Mouse (Mus musculus) mouse embryonic stem cell (cell line): Measurements from ENCODE around the gene Bmt2.

Experiments
- in situ Hi-C, 2 experiments: fragments of 300-500 bp; cut with MboI; formaldehyde crosslinking; loops; 1 replicate in 1 of 2; 3 replicates in 1 of 2; pipeline ENCODE4 v1.14.3; 2019 to 2020; ENCODE audit warnings: low sequenced_read_pairs in 2 of 2, low pct_unique_long_range_greater_than_20kb in 1 of 2, mixed read lengths in 1 of 2; ENCODE audit not compliant: unreplicated experiment in 1 of 2

The Bmt2 gene

DNA sequence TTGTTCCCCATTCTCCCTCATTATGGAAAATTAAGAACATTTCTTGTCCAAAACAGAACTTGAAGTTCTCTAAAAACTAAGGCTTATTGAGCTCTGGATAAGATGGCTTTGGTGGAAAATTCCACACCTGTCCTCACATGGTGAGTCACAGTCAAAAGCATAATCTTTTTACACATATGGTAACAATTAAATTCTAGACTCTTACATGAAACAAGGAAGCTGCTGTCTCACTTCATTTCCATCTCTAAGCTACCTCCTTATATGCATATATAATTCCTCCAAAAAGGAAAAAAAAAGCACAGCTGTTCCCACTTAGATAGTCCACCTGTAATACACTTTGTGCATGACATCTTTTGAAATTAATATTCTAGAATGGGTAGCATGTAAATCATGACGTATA is 45.2 kb downstream of the Bmt2 start:
- in situ Hi-C loops: no loop called here

DNA sequence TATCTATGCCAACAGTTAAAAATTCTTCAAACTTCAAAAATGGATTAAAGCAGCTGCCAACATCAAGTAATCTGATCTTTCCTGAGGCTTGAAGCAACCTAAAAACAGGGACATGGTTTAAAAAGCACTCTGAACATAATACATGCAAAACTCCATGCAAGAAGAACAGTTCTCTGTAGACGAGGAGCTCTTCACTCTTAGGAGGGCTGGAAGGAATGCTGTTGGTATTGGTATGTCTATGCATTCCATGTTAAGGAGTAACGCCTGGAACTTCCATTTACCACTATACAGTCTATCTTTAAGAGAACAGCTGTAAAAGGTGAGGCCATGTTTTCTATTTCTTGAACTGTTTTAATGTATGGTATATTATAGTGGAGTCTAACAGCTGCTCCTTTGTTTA is 47.2 kb downstream of the Bmt2 start:
- in situ Hi-C loops: no loop called here

DNA sequence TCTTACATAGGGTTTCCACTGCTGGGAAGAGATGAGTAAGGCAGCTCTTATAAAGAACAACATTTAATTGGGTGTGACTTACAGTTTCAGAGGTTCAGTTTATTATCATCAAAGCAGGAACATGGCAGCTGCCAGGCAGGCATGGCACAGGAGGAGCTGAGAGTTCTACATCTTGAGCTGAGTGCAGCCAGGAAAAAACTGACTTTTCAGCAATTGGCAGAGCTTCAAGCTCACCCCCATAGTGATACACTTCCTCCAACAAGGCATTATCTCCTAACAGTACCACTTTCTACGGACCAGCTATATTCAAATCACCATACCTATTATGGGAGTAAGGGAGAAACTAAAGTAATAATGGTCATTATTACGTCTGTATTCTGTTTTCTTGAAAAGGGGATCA is 58.1 kb downstream of the Bmt2 start:
- in situ Hi-C loops: no loop called here

DNA sequence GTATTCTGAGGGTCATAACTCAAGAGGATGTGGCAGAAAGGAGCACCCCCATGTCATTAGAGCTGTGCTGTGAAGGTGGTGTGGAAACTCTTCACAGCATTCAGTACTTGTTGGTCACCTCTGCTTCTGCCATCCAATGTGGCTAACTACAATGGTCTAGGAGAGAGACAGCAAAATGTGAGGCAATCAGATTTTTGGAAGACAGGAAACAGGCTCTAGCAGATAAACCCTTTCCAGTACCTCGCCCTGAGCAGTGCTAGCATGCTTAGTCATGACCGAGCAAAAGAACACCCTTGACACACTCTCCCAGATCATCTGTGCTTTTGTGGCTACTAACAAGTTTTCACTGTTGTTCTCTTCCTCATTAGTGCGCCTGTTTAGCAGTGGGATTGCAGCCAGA is 60.7 kb downstream of the Bmt2 start:
- in situ Hi-C loops: no loop called here

DNA sequence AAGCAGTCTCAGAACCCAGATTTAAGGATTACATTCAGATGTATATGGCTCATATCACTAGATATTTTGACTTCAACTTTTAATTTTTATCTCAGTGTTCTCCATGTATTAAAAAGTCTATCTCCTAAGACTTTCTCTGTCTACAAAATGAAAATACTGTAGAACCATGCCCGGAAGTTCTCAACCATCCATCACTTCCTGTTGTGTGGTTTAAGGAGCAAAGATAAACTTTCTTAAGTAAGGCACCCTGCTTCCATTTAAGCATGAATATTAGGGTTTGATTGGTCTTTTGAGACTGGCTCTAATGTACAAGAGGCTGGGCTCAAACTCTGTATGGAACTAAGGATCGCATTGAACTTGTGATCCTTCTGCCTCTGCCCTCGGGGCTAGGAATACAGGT is 63.2 kb downstream of the Bmt2 start:
- in situ Hi-C loops: no loop called here

DNA sequence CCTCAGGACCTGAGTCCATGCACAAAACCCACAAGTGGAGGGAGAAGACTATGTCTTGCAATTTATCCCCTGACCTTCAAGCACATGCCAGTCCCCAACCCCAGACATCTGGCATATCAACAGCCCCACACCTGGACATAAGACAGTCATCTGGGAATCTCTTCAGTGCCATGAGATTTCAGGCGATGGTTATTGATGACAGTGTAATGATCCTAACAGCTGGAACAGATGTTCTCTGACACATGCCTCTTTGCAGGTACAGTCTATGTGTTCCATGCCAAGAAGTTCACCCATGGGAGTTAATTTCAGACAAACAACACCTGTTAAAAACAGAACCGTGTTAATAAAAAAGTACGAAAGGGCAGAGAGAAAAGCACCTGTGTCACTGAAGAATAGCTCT is 64.1 kb downstream of the Bmt2 start:
- in situ Hi-C loops: no loop called here

DNA sequence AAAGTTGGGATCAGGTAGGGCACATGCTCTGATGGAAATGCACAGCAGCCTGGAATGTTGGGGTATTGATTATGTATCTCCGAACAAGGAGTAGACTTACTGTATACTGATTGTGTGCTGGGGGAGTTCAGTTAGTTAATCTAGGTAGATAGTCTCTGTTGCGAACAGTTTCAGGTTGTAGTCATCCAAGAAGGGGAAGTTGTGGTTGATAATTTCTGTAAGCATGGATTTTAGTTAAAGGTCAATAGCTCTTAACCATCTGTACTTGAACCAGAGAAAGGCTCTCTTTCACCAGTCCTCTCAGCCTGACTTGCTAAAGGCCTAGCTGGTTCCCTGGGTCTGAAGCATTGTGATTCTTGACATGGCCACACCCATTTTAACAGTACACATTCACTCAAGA is 66.9 kb downstream of the Bmt2 start:
- in situ Hi-C loops: no loop called here

DNA sequence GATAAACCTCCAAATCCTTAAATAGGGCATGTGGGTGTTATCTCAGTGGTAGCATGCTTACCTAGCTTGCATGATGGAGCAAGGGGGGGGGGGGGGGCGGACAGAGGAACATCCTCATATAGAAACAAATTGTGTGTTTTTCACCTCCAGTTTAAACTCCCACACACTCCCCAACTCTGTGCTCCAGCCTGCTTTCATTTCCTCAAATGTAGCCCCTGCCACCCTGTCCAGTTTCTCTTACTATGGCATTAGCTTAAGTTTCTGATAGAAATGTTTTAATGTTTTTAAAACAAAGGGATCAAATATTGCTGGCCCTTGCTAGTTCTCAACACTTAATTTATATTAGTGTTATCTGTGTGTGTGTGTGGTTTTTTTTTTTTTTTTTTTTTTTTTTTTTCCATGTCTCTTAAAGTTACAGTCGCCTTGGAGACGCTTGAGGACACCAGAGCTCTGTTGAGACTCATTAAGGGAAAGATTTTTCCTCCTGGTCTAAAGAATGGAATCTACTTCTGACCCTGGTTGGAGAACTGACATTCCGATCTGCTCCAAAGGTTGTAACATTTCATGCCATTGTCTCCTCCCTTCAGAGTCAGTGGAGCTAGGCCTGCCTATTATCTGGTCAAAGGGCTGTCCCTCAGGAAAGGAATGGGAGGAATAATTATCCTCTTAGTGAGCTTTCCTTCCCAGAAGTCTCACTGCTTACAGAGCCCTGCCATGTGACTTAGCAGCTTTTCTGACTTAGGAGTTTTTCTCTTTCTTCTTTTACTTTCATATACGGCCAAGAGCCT is 68.2 kb downstream of the Bmt2 start:
- in situ Hi-C loops: no loop called here

DNA sequence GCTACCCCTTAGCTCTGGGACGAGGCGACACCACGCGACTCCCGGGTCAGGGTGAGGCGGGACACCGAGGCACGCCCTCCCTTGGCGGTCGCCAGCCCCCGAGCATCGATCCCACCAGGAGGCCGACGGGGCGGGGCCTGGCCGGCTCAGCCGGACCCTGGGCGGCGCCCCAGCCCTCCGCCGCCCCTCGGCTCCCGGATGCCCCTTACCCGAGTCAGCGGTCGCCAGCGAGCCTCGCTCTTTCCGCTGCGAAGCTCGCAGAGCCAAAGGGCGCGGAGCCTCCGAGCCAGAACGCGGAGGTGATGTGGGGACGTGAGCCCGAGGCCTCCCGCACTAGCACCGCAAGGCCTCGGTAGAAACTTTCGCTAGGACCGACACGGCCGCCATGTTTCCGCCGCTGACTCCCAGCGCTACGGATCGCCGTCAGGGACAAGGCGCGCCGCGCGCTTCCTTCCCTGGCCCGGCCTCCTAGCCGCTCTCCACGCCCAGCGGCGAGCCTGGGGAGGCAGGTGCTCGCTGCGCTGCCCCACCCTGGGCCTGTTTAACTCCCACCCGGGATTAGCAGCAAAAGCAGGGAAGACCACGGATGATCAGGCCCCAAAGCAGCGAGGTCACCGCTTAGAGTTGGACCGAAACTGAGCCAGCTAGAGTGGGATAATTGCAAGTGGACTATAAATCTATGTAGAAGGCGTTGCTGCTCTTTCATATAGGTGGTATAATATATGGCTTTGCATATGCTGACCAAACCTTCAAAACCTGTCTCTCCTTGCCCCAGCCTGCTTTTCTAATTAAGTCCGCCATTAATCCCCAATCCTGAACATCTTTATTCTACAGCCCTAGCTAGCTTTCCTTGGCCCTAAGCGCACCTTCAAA is 69.9 kb downstream of the Bmt2 start, which contains the start of gene Tmem168:
Gene Tmem168 (minus strand): TSS at position 480 of the 873 bp plus-strand sequence.
- in situ Hi-C loops: no loop called here

DNA sequence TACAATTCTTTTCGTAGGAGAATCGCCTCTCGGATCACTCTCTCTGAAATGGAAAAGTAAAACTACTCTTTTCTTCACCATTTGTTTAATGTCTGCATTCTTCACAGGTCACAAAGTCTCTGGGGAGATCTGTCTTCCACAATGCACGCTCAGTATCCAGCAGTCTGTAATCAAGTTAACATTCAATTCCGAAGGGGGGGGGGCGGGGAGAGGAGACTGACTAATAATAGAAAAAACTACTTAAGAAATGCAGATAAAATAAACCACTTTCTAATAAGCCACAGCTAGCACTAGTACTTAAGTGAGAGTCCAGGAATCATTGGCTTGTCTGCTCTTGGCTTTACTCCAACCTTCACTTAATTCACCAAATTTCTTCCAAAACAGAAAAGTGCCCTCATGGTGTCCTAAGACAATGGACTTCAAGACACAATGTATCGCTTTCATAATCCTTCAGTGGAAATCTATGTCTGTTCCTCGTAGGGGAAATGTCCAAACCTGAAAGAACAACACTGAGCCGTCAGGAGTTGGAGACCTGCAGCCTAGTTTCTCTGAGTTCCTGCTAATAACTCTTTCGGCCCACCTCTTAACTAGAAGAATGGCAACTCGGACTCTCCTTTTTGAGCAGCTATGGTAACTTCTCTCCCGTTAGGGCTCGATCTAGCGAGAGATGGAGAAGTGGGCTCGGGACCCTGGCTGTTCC is 70.7 kb downstream of the Bmt2 start:
- in situ Hi-C loops: no loop called here

DNA sequence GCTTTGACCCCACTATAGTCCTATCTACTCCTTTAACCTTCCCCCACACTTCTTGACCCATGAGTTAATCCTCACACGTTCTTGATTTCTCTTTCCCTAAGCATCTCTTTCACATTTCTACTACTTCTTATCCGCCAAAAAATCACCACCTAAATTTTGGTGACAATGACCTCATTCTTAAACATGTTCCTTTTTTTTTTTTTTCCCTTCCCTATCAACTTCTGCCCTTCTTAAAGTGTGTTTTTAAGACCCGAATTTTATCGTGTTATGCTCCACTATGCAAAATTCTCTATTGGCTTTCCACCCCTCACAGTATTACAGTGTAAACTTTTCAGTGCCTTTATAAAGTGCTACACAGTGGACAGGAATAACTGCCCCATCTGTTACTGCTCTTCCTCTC is 71.4 kb downstream of the Bmt2 start:
- in situ Hi-C loops: no loop called here

DNA sequence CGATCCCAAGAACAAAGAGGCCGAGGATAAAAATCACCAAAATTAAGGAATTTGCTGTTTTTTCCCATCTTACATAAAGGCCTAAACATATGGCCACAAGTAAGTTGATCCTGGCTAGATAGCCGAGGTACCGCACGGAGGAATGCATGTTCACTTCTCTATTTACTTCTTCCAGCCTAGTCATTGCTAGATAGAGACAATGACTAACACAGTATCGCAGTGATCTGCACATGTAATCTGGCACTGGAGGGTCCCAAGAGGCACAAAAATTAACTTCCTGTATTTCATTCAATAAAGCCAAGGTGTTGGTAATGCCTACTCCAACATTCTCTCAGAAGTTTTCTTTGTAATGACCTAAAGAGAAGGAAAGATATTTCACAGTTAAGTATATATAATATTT is 74.6 kb downstream of the Bmt2 start:
- in situ Hi-C loops: no loop called here

DNA sequence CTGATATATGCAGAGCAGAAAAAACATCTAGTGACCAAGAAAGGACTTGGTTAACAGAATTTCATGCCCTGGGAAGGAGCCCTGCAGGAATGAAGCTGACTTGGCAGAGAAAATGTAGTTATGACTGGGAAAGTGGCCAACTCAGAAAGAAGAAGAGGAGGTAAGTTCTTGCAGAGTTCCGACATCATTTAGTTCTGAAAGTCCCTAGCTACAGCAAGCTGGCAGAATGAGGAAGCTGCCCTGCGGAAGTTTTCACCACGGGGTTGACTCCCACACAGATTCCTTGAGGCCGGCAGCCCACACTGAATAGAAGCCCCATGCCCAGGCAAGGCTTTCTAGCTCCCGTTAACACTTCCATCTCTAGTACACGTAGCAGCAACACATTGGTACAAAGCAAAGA is 76.2 kb downstream of the Bmt2 start:
- in situ Hi-C loops: no loop called here

DNA sequence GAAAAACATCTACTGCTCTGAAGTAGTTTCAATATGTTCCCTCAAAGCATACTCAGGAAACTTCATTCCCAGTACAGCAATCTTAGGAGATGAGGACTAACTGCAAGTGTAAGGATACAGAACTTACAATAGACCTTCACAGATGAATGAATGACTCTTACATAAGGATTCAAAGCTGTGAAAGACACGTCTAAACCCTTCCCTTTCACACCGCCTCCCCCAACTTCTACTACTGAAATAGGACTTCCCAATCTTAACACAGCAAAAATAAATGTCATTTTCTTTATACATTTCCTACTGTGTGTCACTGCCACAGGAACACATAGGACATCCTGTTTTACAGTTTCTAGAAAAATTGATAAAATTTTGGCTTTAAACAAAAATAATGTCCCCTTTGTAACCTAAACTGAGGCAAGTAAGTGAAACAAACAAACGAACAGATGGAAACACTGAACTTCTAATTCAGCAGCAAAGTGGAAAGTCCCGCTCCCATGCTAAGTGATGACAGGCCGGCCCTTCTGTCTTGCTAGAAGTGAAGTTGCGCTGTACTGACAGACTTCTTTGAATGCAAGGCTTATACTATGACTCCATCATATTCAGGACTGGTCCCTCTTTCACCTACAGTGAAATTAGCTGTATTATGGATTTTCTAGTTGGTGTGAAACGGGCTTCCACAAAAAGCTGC is 79.4 kb downstream of the Bmt2 start:
- in situ Hi-C loops: no loop called here

DNA sequence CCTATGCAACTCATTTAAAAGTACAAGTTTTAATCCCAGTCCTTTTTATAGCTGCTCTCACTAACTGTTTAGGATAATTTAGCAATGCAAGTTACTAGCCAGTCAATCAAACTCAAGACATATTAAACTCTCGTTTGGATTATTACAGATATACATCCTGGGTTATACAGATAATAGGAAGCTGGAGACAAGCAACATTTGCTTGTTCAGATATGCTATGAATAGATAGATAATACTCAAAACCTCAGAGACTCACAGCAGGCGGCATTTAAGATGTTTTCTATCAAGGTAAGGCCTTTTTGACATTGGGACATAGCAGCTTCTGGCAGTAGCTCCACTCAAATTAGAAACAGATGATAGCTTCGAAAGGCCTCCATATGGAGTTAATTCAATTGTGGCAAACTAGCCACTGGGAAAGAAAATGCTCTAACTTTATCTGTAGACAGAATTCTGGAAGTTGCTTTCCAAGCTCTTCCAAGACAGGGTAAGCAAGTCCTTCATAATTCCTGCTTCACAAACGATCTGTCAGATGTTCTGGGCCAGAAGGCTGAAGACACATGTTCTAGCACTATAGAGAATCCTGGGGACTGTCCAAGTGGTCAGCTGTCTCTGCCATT is 84.9 kb downstream of the Bmt2 start:
- in situ Hi-C loops: no loop called here

DNA sequence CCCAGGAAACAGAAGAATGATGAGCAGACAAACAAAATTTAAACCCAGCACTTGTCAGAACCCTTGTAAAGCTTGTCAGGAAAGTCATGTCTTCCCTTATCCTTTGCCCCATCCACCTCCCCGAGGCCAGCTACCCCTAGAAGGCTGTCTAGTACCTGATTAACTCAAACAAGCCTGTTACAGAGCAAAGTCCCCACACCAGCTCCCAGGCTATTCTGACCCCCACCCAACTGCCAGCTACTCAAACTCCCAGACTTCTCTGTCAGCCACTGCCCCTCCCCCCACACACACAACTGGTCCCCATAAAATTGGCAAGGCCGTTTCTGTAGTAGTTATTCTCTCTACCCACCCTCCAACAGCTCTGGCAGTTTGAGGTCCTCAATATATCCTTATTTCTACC is 91.2 kb downstream of the Bmt2 start:
- in situ Hi-C loops: no loop called here

DNA sequence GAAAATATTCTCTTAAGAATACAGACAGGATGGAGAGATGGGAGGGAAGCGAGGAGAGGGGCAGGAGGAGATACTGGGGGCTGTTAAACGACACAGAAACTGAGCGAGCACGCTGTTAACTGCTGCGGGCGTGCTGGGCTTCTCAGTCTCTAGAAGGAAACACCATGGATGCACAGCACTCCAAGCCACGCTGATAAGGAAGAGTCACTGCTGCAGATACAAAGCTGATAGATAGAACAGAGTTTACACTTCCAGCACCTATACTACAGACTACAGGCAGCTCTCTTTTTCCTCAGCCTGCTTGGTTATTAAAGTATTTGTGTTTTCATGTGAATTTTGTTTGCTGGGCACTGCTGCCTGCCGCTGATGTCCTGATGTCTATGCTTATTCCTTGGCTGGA is 91.6 kb downstream of the Bmt2 start:
- in situ Hi-C loops: no loop called here

DNA sequence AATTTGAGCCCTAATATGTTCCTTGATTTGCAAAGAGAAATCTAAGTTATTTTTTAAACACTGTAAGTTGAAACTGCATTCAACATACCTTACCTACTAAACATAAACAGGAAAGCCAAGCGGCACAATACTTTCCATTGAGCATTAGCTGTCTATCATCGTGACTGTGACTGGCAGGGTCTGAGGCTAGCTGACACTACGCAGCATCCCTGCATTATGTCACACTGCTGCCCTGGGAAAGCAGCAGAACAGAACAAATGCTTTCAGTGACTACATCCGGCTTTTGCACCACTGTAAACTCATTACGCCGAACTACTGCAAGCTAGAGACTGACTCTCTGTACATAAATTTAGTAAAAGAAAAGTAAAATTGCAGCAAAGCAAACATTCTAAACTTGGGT is 93.0 kb downstream of the Bmt2 start:
- in situ Hi-C loops: no loop called here
